Mouse (Mus musculus) layer of hippocampus, postnatal 14 days (tissue): ENCODE measurements around the gene Miip. TPM values are rescaled to one million over a fixed set of nuclear protein-coding genes. Genes with fewer than 3 reads are reported as not detected.

Experiments used
- total RNA-seq, 2 experiments: library from RNA; stranded (reverse); gene quantifications; 2 replicates each; pipeline ENCODE4 v1.2.3; 2021

Gene Miip
- total RNA-seq, 2 experiments from 2014 or later = 20.6 to 21.5 TPM

Other genes with a start within 250 kb of the Miip start
- gene Zfp979, start 226.3 kb downstream of the Miip start, total RNA-seq = under 1 TPM; 0.55 to 0.76 TPM
- gene Zfp534, start 166.3 kb downstream of the Miip start, total RNA-seq = not detected
- 1 to 10 TPM; 2.8 to 3.1 TPM for gene Zfp984, start 59.0 kb downstream of the Miip start, total RNA-seq
- gene Zfp933, start 20.4 kb downstream of the Miip start, total RNA-seq = 10 to 100 TPM; 16.0 to 16.9 TPM
- gene Fv1, start 163 bp upstream of the Miip start, total RNA-seq = 1 to 10 TPM; 7.2 to 8.9 TPM
- 100 to 1,000 TPM; 188 to 200 TPM for gene Mfn2, start 35.9 kb upstream of the Miip start, total RNA-seq
- 10 to 100 TPM; 26.7 to 28.4 TPM for gene Plod1, start 68.0 kb upstream of the Miip start, total RNA-seq
- gene 2510039O18Rik, start 72.1 kb upstream of the Miip start, total RNA-seq = 10 to 100 TPM; 27.7 to 28.8 TPM
- not detected for gene Nppb, start 117.0 kb upstream of the Miip start, total RNA-seq
- under 1 TPM; 0.45 to 0.92 TPM for gene Nppa, start 131.9 kb upstream of the Miip start, total RNA-seq
- 10 to 100 TPM; 64.2 to 65.0 TPM for gene Clcn6, start 170.0 kb upstream of the Miip start, total RNA-seq
- 10 to 100 TPM; 25.6 to 26.4 TPM for gene Mthfr, start 170.3 kb upstream of the Miip start, total RNA-seq
- 1 to 10 TPM; 8.9 to 9.0 TPM for gene Agtrap, start 219.2 kb upstream of the Miip start, total RNA-seq